Mouse (Mus musculus) neural tube, embryonic 14.5 days (tissue): Measurements from ENCODE around the gene Blmh. TPM values are rescaled to one million over a fixed set of nuclear protein-coding genes. Genes with fewer than 3 reads are reported as not detected.

Experiments used
- ATAC-seq: fragments of 200-750 bp; cut with Nextera tagmentation; 2 replicates; pipeline ENCODE4 v1.8.0; 2017; ENCODE audit warnings: low read depth, mild to moderate bottlenecking, moderate TSS enrichment, moderate library complexity
- H3K27ac ChIP-seq: fragments of 300-500 bp; sonication (generic); 2 replicates; pipeline ENCODE4 v1.5.1; 2014; ENCODE audit warnings: low read depth, mild to moderate bottlenecking, control low read depth, low read length, moderate library complexity, mixed read lengths
- H3K27me3 ChIP-seq: fragments of 300-500 bp; sonication (generic); 2 replicates; pipeline ENCODE4 v1.6.1; 2014; ENCODE audit warnings: low read length; ENCODE audit not compliant: control insufficient read depth, insufficient read depth
- H3K36me3 ChIP-seq: fragments of 300-500 bp; sonication (generic); 2 replicates; pipeline ENCODE4 v1.6.1; 2014; ENCODE audit warnings: low read length, mixed read lengths; ENCODE audit not compliant: control insufficient read depth, insufficient read depth
- H3K4me1 ChIP-seq: fragments of 300-500 bp; sonication (generic); 2 replicates; pipeline ENCODE4 v1.6.1; 2014; ENCODE audit warnings: low read length; ENCODE audit not compliant: control insufficient read depth, insufficient read depth
- H3K4me2 ChIP-seq: fragments of 300-500 bp; sonication (generic); 2 replicates; pipeline ENCODE4 v1.6.1; 2014; ENCODE audit warnings: mild to moderate bottlenecking, low read depth, low read length, control low read depth
- H3K4me3 ChIP-seq: fragments of 300-500 bp; sonication (generic); 2 replicates; pipeline ENCODE4 v1.5.1; 2014; ENCODE audit warnings: low read depth, low read length, control low read depth, mixed read lengths
- H3K9ac ChIP-seq: fragments of 300-500 bp; sonication (generic); replicated peaks from 2 replicates; pipeline ENCODE4 v1.6.1; 2014; ENCODE audit warnings: low read depth, mild to moderate bottlenecking, control low read depth, low read length, mixed read lengths
- H3K9me3 ChIP-seq: fragments of 300-500 bp; sonication (generic); 2 replicates; pipeline ENCODE4 v1.6.1; 2016; ENCODE audit warnings: low read length; ENCODE audit not compliant: control insufficient read depth
- WGBS: fragments of 180-500 bp; shearing (Covaris S2); extraction: QIAGEN DNeasy Blood & Tissue Kit; methylation state at CpG from one replicate; pipeline ENCODE4 v1.1.7; 2014; 5-methylcytosine and 5-hydroxymethylcytosine counted together
- polyA plus RNA-seq: library from polyadenylated mRNA; unstranded; fragments of >200 nt; fragmentation: Nextera tagmentation; extraction: Ambion mirVana; gene quantifications from 2 replicates; pipeline ENCODE4 v1.2.1, GENCODE M21; 2014

The Blmh gene
- polyA plus RNA-seq, 1 experiment from 2014 or later: 117 TPM

- H3K4me2 ChIP-seq: no peak overlapping the region
- no peaks in the 10 kb centered on the region for H3K4me1 ChIP-seq
- no peaks in the 10 kb centered on the region for H3K27me3 ChIP-seq
- no peak overlapping the region for H3K27ac ChIP-seq
- no peaks in the 10 kb centered on the region for H3K9me3 ChIP-seq
- no peak overlapping the region for H3K9ac ChIP-seq
- no peak overlapping the region for H3K4me3 ChIP-seq
- H3K36me3 ChIP-seq: no peaks in the 10 kb centered on the region
- ATAC-seq: no peak
- WGBS: 50% methylated on average over 6 of the region's 6 CpGs
Measured at GRCm38 (mm10) chr11:76896360-76896759, 28.2 kb upstream of the Blmh start.

GRCm38 (mm10) chr11:76897126-76897525 lies 27.5 kb upstream of the Blmh start:
- H3K27ac ChIP-seq: no peak overlapping the region
- H3K4me1 ChIP-seq: no peaks in the 10 kb centered on the region
- no peak overlapping the region for H3K9ac ChIP-seq
- H3K36me3 ChIP-seq: no peaks in the 10 kb centered on the region
- WGBS: 90% methylated on average over 1 of the region's 1 CpGs
- no peak overlapping the region for H3K4me2 ChIP-seq
- H3K27me3 ChIP-seq: no peaks in the 10 kb centered on the region
- H3K4me3 ChIP-seq: no peak overlapping the region
- no peak for ATAC-seq
- H3K9me3 ChIP-seq: no peaks in the 10 kb centered on the region

DNA sequence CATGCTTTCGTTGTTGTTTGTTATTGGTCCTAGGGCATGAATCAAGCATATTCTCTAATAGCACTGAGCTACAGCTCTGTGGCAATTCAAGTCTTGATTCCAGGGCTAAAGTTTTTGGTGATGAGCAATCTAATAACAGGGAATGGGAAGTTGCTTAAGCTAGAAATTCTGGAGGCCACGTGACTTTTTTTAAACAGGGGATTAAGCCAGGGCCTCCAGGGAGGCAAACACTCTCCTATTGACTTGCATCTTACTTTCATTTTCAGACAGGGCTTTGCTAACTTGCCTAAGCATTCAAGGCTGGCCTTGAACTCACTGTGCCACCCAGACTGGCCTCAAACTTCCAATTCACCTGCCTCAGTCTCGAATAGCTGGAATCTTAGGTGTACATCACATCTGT lies 26.7 kb upstream of the Blmh start:
- no peak overlapping the region for H3K4me3 ChIP-seq
- H3K4me2 ChIP-seq: no peak overlapping the region
- 64% methylated on average over 3 of the region's 3 CpGs for WGBS
- no peak overlapping the region for H3K27ac ChIP-seq
- no peaks in the 10 kb centered on the region for H3K9me3 ChIP-seq
- no peak for ATAC-seq
- H3K4me1 ChIP-seq: no peaks in the 10 kb centered on the region
- H3K9ac ChIP-seq: no peak overlapping the region
- H3K27me3 ChIP-seq: no peaks in the 10 kb centered on the region
- H3K36me3 ChIP-seq: no peaks in the 10 kb centered on the region

GRCm38 (mm10) chr11:76898751-76899150 lies 25.9 kb upstream of the Blmh start:
- H3K4me1 ChIP-seq: no peaks in the 10 kb centered on the region
- no peak overlapping the region for H3K27ac ChIP-seq
- H3K27me3 ChIP-seq: no peaks in the 10 kb centered on the region
- no peak for ATAC-seq
- H3K9me3 ChIP-seq: no peaks in the 10 kb centered on the region
- 91% methylated on average over 3 of the region's 3 CpGs for WGBS
- H3K9ac ChIP-seq: no peak overlapping the region
- no peaks in the 10 kb centered on the region for H3K36me3 ChIP-seq
- H3K4me3 ChIP-seq: no peak overlapping the region
- H3K4me2 ChIP-seq: no peak overlapping the region

DNA sequence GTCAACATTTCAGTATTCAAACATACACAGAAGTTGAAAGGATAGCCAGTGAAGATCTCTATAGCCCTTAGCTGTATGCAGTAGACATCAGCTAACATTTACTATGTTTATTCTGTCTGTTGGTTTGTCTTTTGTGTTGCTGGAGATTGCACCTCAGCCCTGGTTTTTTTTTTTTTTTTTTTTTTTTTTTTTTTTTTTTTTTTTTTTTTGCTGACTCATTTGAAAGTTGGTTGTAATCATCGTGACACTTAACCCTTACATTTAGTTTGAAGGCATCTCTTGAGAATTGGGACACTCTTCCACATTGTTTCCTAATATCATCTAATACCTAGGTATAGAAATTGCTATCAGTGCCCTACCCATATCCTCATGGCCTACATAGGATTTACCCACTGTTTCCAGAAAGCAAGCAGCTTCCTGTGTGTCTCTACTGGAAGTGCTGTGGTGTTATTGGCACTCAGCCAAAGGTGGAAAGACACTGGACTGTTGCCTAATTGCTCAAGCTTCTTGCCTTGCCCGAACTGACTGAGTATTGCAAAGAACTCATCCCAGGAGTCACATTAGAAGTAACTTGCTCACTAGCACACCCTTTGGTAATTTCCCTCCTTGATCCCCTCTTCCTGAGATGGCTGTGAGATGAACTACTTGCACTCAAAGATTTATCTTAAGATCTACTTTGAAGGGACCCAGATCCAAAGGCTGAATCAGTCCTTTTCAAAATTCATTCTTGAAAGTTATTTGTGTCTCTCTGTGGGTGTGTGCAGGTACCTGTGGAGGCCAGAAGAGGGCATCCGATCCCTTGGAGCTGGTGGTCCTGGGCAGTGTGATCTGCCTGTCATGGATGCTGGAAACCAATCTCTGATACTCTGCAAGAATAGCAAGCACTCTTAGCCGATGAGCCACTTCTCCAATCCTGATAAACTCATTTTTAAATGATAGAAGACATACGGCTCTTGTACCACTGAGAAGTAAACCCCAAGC lies 24.6 kb upstream of the Blmh start:
- WGBS: 61% methylated on average over 5 of the region's 5 CpGs
- no peak overlapping the region for H3K4me2 ChIP-seq
- no peaks in the 10 kb centered on the region for H3K36me3 ChIP-seq
- H3K4me1 ChIP-seq: no peaks in the 10 kb centered on the region
- H3K4me3 ChIP-seq: no peak overlapping the region
- H3K27ac ChIP-seq: no peak overlapping the region
- no peaks in the 10 kb centered on the region for H3K9me3 ChIP-seq
- H3K9ac ChIP-seq: no peak overlapping the region
- no peak for ATAC-seq
- H3K27me3 ChIP-seq: no peaks in the 10 kb centered on the region

GRCm38 (mm10) chr11:76901579-76902361 lies 22.8 kb upstream of the Blmh start, which contains the start of gene Tmigd1:
TSS of gene Tmigd1 (plus strand) at chr11:76902159.
- H3K27ac ChIP-seq: no peak within 1 kb of the TSS
- 79% methylated on average over 7 of the region's 7 CpGs for whole genome bisulfite sequencing
- H3K4me3 ChIP-seq: no peak within 1 kb of the TSS
- H3K36me3 ChIP-seq: no peaks in the 10 kb centered on the region
- no peak for ATAC-seq
- H3K9me3 ChIP-seq: no peaks in the 10 kb centered on the region
- H3K4me1 ChIP-seq: no peaks in the 10 kb centered on the region
- no peak within 1 kb of the TSS for H3K4me2 ChIP-seq
- no peak within 1 kb of the TSS for H3K9ac ChIP-seq
- H3K27me3 ChIP-seq: no peaks in the 10 kb centered on the region

GRCm38 (mm10) chr11:76904340-76904739 lies 20.3 kb upstream of the Blmh start:
- Histone ChIP-seq H3K9ac (no peak overlapping the region), H3K27me3 (no peaks in the 10 kb centered on the region), H3K4me3 (no peak overlapping the region), H3K9me3 (no peaks in the 10 kb centered on the region), H3K4me1 (no peaks in the 10 kb centered on the region), H3K36me3 (no peaks in the 10 kb centered on the region), H3K27ac (no peak overlapping the region), H3K4me2 (no peak overlapping the region)
- no peak for ATAC-seq
- 92% methylated on average over 2 of the region's 2 CpGs for WGBS

- Histone ChIP-seq H3K9ac (no peak overlapping the region), H3K9me3 (no peaks in the 10 kb centered on the region), H3K27ac (no peak overlapping the region), H3K27me3 (no peaks in the 10 kb centered on the region), H3K4me3 (no peak overlapping the region), H3K4me1 (peaks cover 5% of the 10 kb centered on the region; the same call in 1 of the 2 replicates), H3K4me2 (no peak overlapping the region), H3K36me3 (no peaks in the 10 kb centered on the region)
- 76% methylated on average over 7 of the region's 7 CpGs for WGBS
- no peak for ATAC-seq
Measured at GRCm38 (mm10) chr11:76908651-76909050, 16.0 kb upstream of the Blmh start.
